Mouse (Mus musculus) G1E-ER4 (cell line): ENCODE data around the gene Hist1h2ak. TPM values are rescaled to one million over a fixed set of nuclear protein-coding genes. Genes with fewer than 3 reads are reported as not detected.
A peak's percentile ranks its signal among the peaks of the same experiment; 100 is the strongest.
"Not testable (repeated sequence)": the region's sequence is repeated elsewhere in the genome, so short reads cannot be mapped to it uniquely, and the experiment has no call there.

Experiments
- GATA1 ChIP-seq: IDR thresholded peaks from one replicate; pipeline ENCODE4 v1.8.0; 2012; ENCODE audit warnings: low read length, inconsistent platforms
- polyA plus RNA-seq: library from polyadenylated mRNA; stranded (reverse); fragments of >175 nt; gene quantifications from 2 replicates; pipeline ENCODE4 v1.2.3, GENCODE M21; 2012

The Hist1h2ak gene
- polyA plus RNA-seq, 1 experiment = 85.5 TPM

DNA sequence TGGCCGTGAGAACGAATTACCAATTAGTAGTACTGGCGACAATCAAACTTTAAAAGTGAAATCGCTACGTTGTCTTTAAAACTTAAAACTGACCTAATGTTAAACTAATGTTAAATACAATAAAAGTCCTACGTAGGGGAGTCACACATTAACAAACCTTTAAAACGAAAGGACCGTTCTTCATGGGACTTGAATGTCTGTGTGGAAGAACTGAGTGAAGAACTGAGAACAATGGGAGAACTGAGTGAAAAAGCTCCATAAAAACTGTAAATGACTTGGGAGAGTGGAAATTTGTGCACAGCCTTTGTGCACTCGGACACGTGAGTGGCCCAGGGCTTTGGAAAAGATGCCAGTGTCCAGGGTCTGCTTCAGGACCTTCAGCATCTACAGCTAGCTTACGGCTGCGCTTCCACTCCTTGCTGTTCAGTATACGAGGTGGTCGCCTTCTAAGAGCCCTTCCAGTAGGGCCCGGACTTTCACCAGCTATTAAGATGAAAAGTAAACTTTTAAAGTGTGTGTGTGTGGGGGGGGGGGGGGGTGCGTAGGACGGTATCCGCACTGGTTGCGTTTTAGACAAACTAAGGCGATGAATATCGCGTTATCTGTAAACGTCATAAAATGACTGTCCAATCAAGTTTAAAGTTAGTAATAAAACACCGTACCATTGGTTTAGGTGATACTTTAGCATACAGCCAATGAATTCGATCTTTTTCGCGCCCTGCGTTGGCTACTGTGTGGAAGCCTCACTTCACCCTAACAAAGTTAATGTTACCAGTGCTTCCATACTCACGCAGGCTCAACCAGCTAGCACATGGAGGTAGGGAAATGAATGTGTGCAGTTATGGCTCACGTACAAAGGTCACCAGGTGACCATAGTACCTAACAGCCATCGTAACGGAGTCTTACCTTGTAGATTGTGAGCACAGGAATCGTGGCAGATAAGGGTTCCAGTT lies 25.5 kb upstream of the Hist1h2ak start:
- no peak for TF ChIP-seq GATA1

DNA sequence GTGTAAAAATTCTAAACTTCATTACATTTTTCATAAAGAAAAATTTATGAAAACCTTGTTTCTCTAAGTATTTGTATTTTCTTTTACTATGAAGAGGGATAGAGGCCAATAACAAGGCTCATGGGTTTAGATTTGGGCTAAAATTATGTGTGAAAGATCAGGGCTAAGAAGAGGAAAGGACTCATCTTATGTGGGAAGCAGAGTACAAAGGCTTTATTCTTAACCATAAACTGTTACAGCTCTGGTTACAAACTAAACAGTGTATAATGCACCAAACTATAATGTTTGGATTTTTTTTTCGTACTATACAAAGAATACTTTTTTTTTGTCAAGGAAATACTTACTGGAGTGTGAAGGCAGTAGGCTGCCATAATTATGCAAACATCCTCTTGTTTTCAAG lies 2.1 kb upstream of the Hist1h2ak start:
- TF ChIP-seq GATA1 = no peak

DNA sequence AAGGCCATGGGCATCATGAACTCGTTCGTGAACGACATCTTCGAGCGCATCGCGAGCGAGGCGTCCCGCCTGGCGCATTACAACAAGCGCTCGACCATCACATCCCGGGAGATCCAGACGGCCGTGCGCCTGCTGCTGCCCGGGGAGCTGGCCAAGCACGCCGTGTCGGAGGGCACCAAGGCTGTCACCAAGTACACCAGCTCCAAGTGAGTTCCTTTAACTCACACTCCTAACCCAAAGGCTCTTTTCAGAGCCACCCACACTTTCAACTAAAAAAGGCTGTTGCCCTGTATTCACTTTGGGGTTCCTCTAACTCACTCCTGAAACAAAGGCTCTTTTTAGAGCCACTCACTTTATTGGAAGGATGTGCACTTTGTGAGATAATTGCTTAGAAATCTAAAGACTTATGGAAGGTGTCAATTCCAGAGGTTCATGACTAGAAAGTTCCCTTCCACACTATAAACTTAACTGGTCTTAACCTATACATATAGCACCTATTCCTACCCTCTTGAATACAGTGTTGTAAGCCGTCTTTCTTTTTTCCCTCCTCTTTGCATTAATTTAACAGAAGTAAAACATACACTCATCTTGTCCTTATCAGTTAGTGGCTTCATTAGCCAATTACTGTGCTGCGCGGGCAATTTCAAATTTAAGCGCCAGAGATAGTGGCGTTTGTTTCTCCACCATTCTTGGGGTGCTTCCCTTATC lies 821 bp upstream of the Hist1h2ak start:
- peak; percentile 49 for TF ChIP-seq GATA1

DNA sequence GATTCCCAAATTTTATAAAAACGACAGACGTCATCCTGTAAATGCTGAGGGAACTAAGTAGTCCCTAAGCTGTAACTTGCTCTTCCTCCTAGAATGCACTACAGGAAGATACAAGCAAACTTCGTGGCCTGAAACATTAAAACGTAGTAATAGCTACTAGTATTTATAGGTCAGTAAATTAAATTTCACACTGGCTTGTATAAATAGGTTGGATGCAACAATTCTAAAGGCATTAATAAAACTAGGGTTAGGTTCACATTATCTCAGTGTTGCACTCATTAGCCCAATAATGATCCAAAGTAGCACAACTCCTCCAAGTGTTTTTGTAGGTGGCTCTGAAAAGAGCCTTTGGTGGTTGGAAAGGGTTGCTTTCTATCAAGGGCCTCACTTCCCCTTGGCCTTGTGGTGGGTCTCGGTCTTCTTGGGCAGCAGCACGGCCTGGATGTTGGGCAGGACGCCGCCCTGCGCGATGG lies 540 bp downstream of the Hist1h2ak start:
- no peak for TF ChIP-seq GATA1

DNA sequence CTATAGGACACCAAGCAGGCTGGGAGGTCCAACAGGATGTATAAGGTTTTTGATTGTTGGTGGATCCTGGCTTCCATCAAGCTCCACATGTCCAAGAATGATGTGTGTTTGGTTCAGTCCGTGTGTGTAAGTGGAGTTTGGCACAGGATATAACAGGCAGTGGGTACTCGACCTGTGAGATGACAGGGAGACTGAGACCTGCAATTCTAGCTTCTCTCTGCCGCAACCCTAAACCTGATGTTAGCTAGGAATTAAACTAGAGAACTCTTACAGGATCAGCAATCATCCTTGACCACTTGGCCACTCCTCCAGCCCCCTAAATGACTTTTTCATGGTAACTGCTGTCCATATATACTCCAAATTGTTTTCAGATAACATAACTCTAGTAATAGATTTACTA lies 1.3 kb downstream of the Hist1h2ak start:
- TF ChIP-seq GATA1 = no peak

DNA sequence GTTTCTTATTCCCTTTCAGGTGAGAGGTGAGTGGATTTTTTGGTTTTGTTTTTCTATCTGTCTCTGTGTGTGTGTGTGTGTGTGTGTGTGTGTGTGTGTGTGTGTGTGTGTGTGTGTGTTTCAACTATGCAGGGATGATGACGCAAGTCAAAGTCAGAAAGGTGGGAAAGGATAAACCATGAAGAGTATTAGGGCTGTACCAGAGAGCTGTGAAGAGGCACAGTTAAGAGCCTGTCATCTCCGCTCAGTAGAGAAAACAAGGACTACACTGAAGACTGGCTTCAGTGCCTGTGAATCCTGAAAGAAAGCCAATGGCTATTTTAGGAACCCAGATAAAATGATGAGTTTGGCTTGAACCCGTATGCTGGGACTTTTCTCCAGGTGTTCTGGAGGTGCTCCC lies 1.8 kb downstream of the Hist1h2ak start:
- no peak for TF ChIP-seq GATA1

DNA sequence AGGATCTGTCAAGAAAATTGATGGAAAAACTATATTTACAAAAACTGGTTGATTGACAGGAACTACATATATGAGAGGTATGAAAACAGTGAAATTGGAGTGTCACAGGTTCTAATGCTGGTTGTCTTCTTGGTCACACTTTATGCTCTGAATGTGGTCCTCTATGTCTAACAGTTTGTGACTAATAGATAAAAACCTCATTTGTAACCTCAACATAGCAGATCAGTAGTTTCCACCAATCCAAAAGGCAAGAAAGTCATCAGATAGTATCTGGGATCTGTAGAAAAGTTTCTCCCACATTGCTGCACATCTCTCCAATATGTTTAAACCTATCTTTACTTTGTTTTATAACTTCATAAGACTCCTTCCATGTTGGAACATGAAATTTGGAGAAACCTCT lies 2.2 kb downstream of the Hist1h2ak start:
- no peak for TF ChIP-seq GATA1

DNA sequence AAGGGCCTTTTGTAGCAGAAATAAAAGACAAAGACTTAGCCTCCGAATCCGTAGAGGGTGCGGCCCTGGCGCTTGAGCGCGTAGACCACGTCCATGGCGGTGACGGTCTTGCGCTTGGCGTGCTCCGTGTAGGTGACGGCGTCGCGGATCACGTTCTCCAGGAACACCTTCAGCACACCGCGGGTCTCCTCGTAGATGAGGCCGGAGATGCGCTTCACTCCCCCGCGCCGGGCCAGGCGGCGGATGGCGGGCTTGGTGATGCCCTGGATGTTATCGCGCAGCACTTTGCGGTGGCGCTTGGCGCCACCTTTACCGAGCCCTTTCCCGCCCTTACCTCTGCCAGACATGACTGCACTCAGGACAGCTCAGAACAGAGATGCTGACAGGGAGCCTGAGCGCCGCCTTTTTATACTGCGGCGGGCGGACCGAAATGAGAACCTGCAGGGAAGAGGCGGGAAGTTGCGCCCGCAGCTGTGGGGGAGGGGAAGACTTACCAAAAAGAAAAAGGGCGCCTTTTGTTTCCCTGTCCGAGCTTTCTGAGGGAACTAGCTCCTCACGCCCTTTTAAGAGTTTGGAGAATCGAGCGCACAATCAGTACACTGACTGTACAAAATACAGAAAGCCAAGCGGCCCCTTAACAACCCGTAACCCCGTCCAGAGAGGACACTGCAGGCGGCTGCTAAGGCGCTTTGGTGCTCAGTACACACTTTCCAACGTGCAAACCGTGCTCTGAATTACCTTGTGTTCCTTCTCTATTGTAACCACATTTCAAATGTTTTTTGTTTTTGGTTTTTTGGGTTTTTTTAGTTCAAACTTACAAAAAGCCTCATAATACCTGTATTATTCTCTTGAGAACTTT lies 3.2 kb downstream of the Hist1h2ak start, which contains the start of gene Hist1h4k:
TSS of gene Hist1h4k (minus strand) at position 347 of the 859 bp plus-strand sequence.
- TF ChIP-seq GATA1 = not testable (repeated sequence)

DNA sequence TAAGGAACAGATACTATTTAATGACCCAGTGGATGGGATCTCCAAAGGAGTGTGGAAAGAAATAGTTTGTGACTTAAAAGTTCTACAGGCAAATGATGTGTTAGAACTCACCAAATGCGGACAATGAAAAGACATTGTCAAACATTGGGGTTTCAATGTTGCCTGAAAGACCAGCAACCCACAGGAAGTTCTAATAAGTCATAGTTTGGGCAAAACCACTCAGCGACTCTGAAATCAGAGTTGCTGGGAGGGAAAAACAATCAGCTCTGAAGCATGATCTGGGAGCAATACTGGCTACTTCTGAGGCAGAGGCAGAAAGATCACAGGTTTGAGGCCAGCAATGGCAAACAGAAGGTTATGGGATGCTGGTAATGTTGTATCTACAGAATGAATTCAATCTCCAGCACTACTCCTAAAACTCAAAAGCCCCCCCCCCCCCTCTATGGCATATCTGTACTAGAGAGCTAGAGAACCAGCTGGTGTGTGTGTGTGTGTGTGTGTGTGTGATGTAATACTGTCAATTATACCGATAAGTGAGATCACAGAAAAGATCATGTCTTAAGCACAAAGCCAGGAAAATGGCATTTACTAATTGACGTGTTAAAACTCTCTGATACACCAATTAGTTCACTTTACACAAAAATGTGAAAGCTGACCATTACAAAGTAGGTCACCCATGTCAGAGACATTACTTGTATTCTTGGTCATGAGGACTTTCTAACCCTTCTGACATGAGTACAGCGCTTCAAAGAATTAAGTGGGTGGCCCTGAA lies 4.1 kb downstream of the Hist1h2ak start:
- TF ChIP-seq GATA1 = no peak

DNA sequence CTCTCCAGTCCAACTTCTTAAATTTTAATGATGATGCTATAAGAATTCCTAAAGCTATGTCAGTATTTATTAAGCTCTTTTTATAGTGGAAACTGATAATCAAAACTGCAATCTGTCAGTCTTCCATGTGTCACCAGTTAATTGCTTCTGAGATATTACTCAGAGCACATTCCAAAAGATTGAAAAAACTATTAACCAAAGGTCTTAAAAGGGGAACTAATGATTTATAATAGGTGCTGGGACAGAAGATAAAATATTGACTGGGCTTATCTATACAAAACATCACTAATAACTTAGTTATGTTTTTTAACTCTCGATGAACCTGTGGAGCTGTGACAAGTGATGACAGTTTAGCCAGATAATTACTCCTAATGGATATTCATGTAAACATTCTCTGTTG lies 8.6 kb downstream of the Hist1h2ak start:
- peak; percentile 39 for TF ChIP-seq GATA1

DNA sequence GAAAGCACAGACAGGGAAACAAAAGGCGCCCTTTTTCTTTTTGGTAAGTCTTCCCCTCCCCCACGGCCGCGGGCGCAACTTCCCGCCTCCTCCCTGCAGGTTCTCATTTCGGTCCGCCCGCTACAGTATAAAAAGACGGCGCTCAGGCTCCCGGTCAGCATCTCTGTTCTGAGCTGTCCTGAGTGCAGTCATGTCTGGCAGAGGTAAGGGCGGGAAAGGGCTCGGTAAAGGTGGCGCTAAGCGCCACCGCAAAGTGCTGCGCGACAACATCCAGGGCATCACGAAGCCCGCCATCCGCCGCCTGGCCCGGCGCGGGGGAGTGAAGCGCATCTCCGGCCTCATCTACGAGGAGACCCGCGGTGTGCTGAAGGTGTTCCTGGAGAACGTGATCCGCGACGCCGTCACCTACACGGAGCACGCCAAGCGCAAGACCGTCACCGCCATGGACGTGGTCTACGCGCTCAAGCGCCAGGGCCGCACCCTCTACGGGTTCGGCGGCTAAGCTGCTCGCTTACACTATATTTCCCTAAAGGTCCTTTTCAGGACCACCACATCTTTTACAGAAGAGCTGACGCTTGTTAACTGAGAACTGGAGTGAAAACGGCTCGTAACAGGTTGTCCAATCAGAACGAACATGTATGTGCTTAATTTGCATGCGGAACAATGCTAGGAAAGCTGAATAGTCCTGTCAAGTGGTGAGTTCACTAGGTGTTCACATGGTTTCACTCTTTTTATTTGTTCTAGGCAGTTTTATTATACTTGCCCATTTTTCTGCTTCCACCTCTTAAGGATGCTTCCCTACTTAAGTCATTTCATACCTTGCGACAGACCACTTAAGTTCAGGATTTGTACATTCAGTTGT lies 18.5 kb downstream of the Hist1h2ak start, which contains the start of gene Hist1h4j:
TSS of gene Hist1h4j (plus strand) at position 159 of the 862 bp plus-strand sequence.
- TF ChIP-seq GATA1 = not testable (repeated sequence)

DNA sequence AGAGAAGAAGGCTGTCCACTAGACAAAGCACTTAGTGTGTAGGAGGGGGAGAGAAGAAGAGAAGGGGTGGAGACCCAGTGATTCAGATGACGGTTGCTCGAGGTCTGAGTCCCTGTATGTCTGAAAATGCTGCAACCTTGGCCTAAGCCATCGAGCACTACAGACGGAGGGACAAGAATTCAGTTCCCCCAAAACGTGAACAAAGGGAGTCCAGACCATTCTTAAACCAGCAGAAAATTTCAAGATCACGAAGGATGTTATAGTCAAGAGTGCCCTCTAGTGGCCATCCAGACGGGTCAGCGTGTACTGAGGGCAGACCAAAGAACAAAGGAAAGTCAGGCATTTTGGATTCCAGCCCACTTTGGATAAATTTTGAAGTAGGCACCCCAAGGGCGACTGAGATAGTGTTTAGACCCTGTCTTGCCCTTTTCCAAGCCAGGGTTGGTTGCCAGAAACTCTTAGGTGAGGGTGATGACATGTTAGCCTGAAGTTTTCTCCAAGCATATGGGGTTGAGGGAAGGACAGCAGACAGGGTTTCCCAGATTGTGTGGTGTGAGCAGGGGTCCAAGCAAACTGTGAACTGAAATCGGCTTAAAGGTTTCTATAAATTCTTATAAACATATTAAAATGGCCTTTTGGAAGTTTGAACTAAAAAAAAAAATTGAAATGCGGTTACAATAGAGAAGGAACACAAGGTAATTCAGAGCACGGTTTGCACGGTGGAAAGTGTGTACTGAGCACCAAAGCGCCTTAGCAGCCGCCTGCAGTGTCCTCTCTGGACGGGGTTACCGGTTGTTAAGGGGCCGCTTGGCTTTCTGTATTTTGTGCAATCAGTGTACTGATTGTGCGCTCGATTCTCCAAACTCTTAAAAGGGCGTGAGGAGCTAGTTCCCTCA lies 19.4 kb downstream of the Hist1h2ak start:
- TF ChIP-seq GATA1 = no peak

DNA sequence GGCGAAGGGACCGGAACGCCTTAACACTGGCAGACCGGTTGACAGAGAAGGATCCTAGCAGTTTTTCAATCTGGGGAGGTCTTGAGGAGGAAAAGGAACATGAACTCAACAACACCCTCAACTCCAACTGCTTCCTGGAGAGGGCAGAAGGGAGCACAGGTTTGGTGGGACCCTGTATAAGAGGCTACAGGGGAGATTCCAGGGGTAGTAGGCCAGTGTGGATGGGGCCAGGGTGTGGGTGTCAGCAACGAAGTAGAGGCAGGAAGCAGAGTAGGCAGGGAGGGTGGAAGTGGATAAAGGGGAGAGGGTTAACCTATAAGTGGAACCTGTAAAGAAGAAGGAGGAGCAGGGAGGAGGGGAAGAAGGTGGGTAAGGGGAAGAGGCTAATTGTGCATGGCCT lies 20.2 kb downstream of the Hist1h2ak start:
- TF ChIP-seq GATA1 = no peak
